ENCODE assay signal across 8 mouse cellular contexts in genomic region chr4:133011028-133011820, GRCm38 (mm10). TPM values are rescaled to one million over a fixed set of nuclear protein-coding genes. Genes with fewer than 3 reads are reported as not detected.
DNase-seq lines count a peak whose midpoint lies in the region; ATAC-seq lines count a peak whose summit lies in the region.

TSS of gene Ahdc1 (plus strand) at chr4:133011260.

- H3K4me3 ChIP-seq in intestine, embryonic 14.5 days (ENCODE audit: low read depth, low read length) = peak within 1 kb of the TSS; percentile 96

- WGBS in intestine, embryonic 14.5 days = under 1% methylated on average over 66 of the region's 66 CpGs

- no peaks in the 10 kb centered on the region for H3K9me3 ChIP-seq in intestine, embryonic 14.5 days (ENCODE audit: control insufficient read depth, low read length)

- peak within 1 kb of the TSS; percentile 94 for H3K9ac ChIP-seq in intestine, embryonic 14.5 days (ENCODE audit: low read length)

- intact Hi-C loops in left cerebral cortex, postnatal 10 days (cut with DNase I) = loop anchor here (2.0 to 5.0 kb wide), 2 partner anchors 201 to 290 kb away; partner anchors contain the start of genes Cd164l2 and Gpr3

- H3K36me3 ChIP-seq in intestine, embryonic 14.5 days (ENCODE audit: control insufficient read depth, insufficient read depth, low read length) = no peaks in the 10 kb centered on the region

- H3K4me1 ChIP-seq in intestine, embryonic 14.5 days (replicated peaks; ENCODE audit: control insufficient read depth, insufficient read depth, low read length) = peaks cover 41% of the 10 kb centered on the region

- peak; percentile 82 for ATAC-seq in intestine, embryonic 14.5 days (replicated peaks; ENCODE audit: low FRiP score, low TSS enrichment, low read depth)
- ATAC-seq in megakaryocyte progenitor cell, adult 5-6 weeks (replicated peaks; ENCODE audit: poor library complexity) = peak; percentile 71

- DNase-seq in adrenal gland, adult 18-20 months (ENCODE audit: low spot score in 2 of 2) = peak; percentile 93 to 94
- DNase-seq in embryo, embryonic 10.5 days (ENCODE audit: low spot score) = peak; percentile 93
- peak; percentile 93 for DNase-seq in gastrocnemius, postnatal 25 days
- peak; percentile 97 for DNase-seq in intestine, embryonic 14.5 days (ENCODE audit: low spot score)
- peak; percentile 89 to 97 for DNase-seq in left cerebral cortex, postnatal 10 days (ENCODE audit: extremely low spot score in 1 of 2, low spot score in 2 of 2)
- peak; percentile 95 to 96 for DNase-seq in right cerebral cortex, postnatal 10 days (ENCODE audit: low spot score in 2 of 2)
- peak; percentile 94 for DNase-seq in urinary bladder, postnatal 14 days (ENCODE audit: low spot score)

- peak within 1 kb of the TSS; percentile 95 for H3K27ac ChIP-seq in intestine, embryonic 14.5 days (ENCODE audit: low read depth)

- peak within 1 kb of the TSS; percentile 88 for H3K4me2 ChIP-seq in intestine, embryonic 14.5 days (ENCODE audit: low read length)

- peaks cover 11% of the 10 kb centered on the region for H3K27me3 ChIP-seq in intestine, embryonic 14.5 days (replicated peaks; ENCODE audit: control insufficient read depth, insufficient read depth, low read length)

RNA-seq across cellular contexts. Expression of gene Ahdc1, which starts in this region (rescaled TPM):
- total RNA-seq in adrenal gland, adult 18-20 months (2021) = 10 to 100 TPM; 72.1 to 86.9 TPM
- 10 to 100 TPM; 29.3 to 32.8 TPM for total RNA-seq in gastrocnemius, postnatal 25 days (2021)
- 7.3 and 8.1 TPM in 2 replicates for polyA plus RNA-seq in intestine, embryonic 14.5 days (2014; fragmentation: Nextera tagmentation; extraction: Ambion mirVana)
- 10 to 100 TPM; 70.0 to 71.1 TPM for total RNA-seq in left cerebral cortex, postnatal 10 days (2021)
- 4.1 and 5.3 TPM in 2 replicates for total RNA-seq in megakaryocyte progenitor cell, adult 5-6 weeks (2015)
- total RNA-seq in megakaryocyte progenitor cell, adult 5-6 weeks (2017) = 0.81 and 3.8 TPM in 2 replicates

Comparison
In these comparisons a context has a peak if more than half of its experiments do, and no peak if none do; other contexts are left out.
1. Peak in every context shown above with its lines: DNase-seq, ATAC-seq, H3K4me3 ChIP-seq and H3K27ac ChIP-seq.
2. RNA of gene Ahdc1 (total RNA-seq): 72.1 to 86.9 TPM in adrenal gland, adult 18-20 months, 70.0 to 71.1 TPM in left cerebral cortex, postnatal 10 days and 29.3 to 32.8 TPM in gastrocnemius, postnatal 25 days; 0.81 to 5.3 TPM in megakaryocyte progenitor cell, adult 5-6 weeks; every median in the first group is over 4 times any median in the second.